Mouse (Mus musculus) left cerebral cortex, postnatal 36 days (tissue): ENCODE measurements around the gene Defb15. TPM values are rescaled to one million over a fixed set of nuclear protein-coding genes. Genes with fewer than 3 reads are reported as not detected.
A peak's percentile ranks its signal among the peaks of the same experiment; 100 is the strongest.
"Not testable (repeated sequence)": the region's sequence is repeated elsewhere in the genome, so short reads cannot be mapped to it uniquely, and the experiment has no call there.

Source experiments
- DNase-seq, 2 experiments: peaks; one replicate each; pipeline ENCODE4 v3.0.0; 2021 to 2022; ENCODE audit warnings: low spot score in 2 of 2, mixed read lengths in 1 of 2
- intact Hi-C: fragments of 180-260 bp; cut with DNase I; formaldehyde crosslinking; loops from one replicate; pipeline ENCODE4 v1.15.1; 2025
- total RNA-seq, 2 experiments: library from RNA; stranded (reverse); gene quantifications; 2 replicates each; pipeline ENCODE4 v1.2.3; 2021

The Defb15 gene
- not detected for total RNA-seq

DNA sequence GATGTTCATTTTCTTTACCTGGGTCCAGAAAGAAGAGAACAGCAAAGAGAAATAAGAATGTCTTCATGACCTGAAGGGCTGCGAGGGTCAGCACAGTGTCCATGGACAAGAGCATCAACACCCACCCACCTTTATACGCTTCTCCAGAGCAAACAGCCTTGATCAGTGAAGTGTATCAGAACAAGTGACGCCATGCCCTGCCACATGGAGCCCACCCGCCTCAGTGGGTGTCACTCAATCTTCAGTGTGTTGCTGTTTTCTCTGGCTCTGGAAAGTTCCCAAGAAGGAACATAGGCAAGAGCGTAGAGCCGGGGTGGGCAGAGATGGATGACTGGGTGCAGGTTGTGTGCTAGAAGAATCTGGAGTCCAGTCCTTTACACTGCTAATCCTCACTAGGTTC, at the start of gene Defb15:
Defb15 (minus strand) TSS at position 101 of the 400 bp plus-strand sequence.
- no peak for DNase-seq
- intact Hi-C loops: no loop called here

DNA sequence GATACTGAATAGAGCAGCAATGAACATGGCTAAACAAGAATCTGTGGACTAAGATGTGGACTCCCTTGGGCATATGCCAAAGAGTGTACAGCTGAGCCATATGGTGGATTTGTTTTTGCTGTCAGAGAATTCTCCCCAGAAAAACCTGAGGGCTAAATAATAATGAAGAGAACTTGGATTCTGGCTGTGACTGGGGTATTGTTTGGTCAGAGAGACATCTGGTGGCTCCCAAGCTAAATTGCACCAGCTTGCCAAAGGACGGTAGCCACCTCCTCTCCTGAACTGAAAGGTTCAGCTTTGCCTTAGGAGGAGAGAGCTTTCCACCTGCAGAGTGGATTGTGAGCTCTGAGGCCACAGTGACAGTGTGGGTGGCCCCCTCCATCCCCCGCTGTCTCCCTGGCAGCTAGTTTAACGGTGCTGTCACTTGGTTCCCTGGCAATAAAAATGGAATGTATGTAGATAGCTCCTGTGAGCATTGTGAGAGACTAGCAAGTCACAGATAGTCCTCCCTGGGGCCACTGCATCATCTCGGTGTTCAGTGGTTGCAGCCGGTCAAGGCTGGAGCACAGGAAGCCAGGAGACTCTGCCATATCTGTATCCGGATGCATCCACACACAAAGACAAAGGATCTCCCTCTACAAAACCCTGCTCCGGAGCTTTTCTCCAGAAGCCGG, 49.3 kb upstream of the Defb15 start:
- intact Hi-C loops: loop anchor here (5.0 kb wide), 1 partner anchor 224 kb away; no protein-coding TSS in a partner anchor
- DNase-seq: peak; percentile 16 to 23

DNA sequence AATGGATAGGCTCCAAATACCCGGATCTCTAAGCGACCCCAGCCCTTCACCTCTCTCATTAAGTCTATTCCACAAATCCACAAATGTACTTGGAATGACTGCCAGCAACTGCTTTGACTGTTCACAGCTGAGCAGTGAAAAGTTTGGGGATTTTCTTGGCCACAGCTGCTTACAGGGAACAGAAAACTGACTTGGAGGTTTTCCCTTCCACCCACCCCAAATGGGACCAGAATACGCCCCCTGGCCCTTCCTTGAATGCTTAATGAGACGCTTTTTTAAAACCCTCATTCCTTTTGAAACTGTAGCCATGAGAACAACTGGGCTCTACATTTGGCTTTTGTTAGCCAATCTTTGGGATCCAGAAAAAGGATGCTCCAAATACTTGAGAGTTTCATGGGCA, 45.7 kb upstream of the Defb15 start:
- DNase-seq: peak; percentile 6 to 23
- intact Hi-C loops: no loop called here

DNA sequence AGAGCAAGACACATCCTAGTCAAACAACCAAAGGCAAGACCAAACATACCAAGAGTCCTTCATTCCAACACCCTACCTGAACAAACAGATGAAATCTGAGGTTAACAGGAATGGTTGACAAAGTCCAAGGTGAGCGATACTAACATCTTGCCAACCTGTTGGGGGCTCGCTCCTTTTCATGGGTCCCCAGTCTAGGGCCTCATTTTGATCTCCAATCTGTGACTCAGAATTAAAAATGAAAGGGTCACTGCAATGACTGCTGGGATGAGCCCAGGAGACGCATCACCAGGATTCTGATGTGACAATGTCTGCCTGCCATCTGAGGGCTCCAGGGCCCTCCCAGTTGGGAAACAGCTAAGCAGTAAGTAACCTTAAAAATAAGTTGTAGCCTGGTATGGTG, 37.0 kb upstream of the Defb15 start, which contains the start of gene Ccdc70:
Ccdc70 (plus strand) TSS at position 301 of the 400 bp plus-strand sequence.
- no peak for DNase-seq
- intact Hi-C loops: no loop called here

DNA sequence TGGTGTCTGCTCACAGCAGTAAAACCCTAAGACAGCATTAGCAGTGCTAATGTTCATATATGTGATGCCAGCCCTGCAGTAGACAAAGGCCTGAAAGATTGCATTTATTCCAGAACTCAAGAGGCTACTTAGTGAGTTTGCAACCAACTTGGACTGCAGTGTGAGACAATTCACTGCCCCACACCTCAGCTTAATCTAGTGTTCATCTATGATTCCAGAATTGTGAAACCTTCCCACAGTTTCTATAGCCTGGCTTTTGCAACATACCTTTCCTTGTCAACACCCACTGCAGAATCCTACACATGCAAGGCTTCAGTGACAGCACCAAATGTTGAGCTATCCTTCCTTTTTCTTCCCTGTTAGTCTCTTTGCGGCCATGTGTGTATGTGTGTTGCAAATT, 34.1 kb upstream of the Defb15 start:
- intact Hi-C loops: no loop called here
- no peak for DNase-seq

DNA sequence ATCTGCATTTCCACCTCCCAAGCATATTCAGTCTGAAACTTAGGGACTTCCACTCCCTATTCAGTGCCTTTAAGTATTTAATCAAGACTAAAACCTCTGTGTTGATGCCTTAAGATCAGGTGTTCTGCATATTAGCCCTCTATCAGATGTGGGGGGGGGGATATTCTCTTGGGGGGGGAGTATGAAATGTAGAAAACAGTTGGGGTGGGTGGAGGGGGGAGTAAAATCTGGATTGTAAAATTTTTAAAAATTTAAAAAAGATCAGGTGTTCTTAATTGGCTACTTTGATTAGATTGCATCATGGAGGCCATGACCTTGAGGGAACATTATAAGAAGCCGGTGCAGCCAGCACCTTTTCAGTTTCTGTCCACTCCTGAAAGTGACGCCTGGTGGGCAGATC, 25.9 kb upstream of the Defb15 start, which contains the start of gene Fam90a1a:
Fam90a1a (plus strand) TSS at position 301 of the 400 bp plus-strand sequence.
- DNase-seq: no peak
- intact Hi-C loops: loop anchor here (5.0 kb wide), 2 partner anchors 201 to 961 kb away; no protein-coding TSS in a partner anchor

DNA sequence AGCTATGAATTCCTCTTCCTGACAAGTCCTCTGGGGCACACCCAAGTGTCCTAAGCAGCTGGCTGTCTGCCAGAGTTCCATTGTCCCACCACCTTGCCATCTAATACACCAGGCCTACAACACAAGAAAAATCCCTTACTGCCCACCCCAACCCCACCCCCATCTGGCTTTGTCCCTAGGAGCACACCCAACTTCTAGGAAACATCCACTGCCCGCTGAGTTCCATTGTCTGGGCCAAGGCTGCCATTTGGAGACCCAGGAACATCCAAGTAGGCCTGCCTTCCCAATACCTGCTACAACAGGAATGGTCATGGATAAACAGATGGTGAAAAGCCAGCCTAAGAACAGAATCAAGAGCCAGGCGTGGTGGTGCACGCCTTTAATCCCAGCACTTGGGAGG, 23.8 kb upstream of the Defb15 start:
- no peak for DNase-seq
- intact Hi-C loops: loop anchor here (5.0 kb wide), 2 partner anchors 199 to 959 kb away; no protein-coding TSS in a partner anchor

DNA sequence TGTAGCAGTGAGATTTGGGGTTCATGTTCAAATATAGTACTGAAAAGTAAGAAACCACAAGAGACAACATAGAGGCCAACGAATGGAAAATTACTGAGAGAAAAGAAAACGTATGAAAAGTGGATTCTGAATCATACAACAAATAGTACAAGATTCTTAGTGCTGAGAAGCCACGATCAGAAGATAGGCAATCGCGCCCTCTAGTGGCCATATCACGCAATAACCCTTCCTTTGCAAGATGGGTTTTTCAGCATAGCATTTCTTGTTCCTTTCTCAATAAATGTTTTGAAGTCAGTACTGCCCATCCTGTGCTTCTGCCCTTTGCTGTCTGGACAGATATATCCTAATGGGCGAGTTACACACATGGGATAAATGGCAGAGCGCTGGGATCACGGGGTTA, 22.8 kb upstream of the Defb15 start:
- DNase-seq: peak; percentile 28 to 35
- intact Hi-C loops: loop anchor here (5.0 kb wide), 2 partner anchors 198 to 958 kb away; no protein-coding TSS in a partner anchor

DNA sequence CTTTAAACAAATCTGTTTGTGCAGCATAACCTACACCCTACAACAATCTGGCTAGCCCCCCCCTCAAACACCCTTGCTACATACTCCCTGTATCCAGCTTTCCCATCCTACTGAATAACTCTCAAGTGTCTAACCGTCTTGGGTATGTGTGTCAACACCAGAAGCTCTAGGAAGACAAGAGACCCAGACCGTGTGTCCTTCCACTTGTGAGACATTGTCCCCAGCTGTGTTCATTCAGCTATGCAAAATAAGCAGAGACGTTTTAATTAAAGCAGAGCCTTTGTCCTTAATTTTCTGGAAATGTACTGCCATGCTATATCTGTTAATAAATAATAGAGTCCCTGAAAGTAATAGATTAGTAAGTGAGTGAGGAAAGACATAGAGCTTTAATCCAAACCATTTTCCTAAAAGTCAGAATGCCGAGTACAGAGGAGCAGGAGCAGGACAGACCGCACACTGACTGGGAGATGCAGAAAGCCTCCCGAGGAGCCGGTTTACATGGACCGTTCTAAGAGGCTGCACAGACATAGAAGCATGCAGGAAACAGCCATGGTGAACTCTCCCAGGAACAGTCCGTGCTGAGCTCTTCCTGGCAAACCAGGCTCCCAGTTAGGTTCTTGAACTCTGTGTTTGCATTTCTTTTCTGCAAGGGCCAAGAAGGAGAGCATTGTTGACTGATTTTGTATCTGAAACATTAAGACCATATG, 15.0 kb upstream of the Defb15 start:
- DNase-seq: no peak
- intact Hi-C loops: no loop called here

DNA sequence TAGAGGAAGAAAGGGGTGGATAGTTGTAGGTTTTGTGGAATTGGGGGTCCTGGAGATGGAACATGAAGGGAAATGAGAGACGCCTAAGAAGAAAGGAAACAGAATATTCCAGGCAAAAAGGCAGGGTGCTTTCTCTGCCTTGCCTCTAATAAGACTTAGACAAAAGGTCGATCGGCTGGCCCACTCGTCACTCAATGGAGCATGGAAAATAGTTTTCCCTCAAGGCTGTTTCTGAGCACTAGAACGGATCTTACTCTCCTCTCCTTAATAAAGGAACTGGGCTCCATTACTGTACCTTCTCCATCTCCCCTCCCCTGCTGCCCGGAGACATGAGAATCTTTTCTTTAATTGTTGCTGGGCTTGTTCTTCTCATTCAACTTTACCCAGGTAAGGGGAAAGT, 14.0 kb upstream of the Defb15 start, which contains the start of gene Defb13:
Defb13 (plus strand) TSS at position 301 of the 400 bp plus-strand sequence.
- intact Hi-C loops: no loop called here
- DNase-seq: no peak

DNA sequence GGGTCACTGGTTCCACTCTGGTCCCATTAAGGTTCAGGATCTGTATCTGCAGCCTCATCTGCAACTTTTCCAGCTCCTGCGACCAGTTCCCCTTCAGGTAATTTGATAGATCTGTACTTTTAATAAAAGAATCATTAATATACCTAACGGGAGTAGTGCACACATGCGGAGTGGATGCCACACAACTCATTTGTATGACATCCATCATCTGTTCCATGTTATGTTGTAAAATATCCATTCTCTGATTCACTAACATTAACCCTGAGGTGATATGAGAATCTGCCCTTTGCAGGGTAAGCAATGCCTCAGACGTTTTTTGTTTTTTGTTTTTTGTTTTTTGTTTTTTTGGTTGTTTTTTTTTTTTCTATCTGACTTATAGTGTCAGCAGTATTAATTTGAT, 5.5 kb upstream of the Defb15 start, which contains the start of gene Defb35:
Defb35 (plus strand) TSS at position 301 of the 400 bp plus-strand sequence.
- not testable (repeated sequence) for DNase-seq

DNA sequence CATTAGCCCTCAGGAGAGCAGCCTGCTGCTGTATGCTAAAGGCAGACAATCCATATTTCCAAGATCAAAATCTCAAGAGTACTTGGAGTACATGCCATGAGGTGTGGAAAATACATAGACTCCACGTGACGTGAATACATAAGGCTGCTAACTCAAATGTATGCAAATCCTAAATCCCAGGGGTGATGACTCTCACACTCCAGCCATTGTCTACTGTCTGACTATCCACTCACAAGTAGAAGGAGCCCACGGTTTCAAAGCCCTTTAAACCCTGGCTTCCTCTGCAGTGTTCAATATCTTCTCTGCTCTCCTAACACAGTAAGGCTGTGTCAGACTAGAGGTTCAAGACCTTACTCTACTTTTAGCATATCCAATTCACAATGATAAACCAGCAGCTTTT, 1.8 kb downstream of the Defb15 start:
- intact Hi-C loops, DNase-seq: not testable (repeated sequence)

More for the DNA sequence above, 5.5 kb upstream of the Defb15 start, which contains the start of gene Defb35:
- intact Hi-C loops: not testable (repeated sequence)

DNA sequence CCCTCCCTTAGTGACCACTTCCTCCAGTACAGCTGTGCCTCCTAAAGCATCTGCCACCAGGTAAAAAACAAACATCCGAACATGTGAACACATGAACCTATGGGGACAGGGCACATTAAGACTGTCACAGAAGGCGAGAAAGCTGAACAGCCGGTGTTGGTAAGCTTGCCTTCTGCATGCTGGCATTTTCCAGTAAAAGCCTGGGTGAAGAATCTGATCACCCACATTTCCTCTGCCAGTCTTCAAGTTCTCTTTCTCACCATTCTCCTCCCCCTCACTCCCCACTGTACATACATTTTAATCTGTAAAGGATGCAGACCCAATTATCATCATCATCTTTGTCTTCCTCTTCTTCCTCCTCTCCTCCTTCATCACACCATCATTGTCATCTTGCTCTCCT, 16.9 kb downstream of the Defb15 start:
- peak; percentile 5 to 18 for DNase-seq
- intact Hi-C loops: no loop called here

DNA sequence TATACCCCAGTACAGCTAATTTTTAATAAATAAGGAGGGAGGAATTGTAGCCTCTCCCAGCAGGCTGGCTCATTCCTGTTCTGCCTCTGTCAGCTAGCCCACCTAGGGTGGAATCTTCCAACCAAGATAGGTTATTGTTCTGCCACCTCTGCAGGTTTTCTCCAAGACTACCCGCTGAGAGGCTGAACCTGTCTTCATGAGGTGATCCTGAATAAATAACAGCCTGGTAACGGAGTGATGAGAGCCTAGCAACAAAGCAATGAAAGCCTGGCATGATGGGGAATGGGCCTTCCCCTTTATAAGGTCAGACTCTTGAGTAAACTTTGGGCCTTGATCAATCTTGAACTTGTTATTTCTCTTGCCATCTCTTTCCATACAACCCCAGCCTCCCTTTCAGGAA, 20.0 kb downstream of the Defb15 start:
- intact Hi-C loops: no loop called here
- DNase-seq: no peak

DNA sequence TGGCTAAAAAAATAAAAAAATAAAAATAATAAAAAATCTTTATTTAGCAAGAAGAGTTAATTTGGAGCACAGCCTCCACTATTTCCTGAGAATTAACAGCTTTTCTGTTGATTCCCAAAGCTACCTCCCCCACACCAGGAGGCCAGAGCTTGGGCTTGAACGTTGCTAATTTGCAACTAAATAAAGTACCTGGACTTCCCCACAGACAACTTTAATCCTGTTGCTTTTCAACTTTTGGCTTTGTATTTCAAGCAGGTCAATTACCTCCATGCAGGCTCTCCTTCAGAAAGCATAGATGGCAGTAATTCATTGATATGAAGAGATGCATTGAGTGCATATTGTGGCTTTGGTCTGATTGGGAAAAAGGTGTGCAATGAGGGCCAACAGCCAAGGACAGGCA, 20.6 kb downstream of the Defb15 start:
- intact Hi-C loops: no loop called here
- DNase-seq: no peak

DNA sequence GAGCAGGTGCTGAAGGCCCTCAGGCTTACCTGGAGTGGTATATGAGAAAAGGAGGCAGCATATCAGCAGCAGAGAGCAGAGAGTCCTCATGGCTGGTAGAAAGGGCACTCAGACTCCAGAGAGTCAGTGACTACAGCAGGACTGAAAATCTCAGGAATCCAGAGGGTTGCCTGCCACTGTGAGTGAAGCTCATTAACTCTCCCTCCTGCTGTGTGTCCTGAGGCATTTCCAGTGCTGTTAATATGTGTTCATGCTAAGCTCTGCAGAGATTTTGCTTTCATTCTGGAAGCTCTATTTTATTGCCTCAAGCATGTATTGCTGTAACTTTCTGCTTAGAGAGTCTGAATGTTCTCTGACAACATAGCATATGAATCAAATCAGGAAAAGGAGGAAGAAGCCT, 26.2 kb downstream of the Defb15 start, which contains the start of gene Defb11:
Defb11 (minus strand) TSS at position 123 of the 400 bp plus-strand sequence.
- DNase-seq, intact Hi-C loops: not testable (repeated sequence)

DNA sequence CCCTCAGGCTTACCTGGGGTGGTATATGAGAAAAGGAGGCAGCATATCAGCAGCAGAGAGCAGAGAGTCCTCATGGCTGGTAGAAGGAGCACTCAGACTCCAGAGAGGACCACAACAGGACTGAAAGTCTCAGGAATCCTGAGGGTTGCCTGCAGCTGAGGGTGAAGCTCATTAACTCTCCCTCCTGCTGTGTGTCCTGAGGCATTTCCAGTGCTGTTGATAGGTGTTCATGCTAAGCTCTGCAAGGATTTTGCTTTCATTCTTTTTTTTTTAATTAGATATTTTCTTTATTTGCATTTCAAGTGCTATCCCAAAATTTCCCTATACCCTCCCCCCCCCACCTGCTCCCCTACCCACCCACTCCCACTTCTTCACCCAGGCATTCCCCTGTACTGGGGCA, 47.2 kb downstream of the Defb15 start, which contains the start of gene Defb9:
Defb9 (minus strand) TSS at position 101 of the 400 bp plus-strand sequence.
- intact Hi-C loops, DNase-seq: not testable (repeated sequence)
